In the genomic region with DNA sequence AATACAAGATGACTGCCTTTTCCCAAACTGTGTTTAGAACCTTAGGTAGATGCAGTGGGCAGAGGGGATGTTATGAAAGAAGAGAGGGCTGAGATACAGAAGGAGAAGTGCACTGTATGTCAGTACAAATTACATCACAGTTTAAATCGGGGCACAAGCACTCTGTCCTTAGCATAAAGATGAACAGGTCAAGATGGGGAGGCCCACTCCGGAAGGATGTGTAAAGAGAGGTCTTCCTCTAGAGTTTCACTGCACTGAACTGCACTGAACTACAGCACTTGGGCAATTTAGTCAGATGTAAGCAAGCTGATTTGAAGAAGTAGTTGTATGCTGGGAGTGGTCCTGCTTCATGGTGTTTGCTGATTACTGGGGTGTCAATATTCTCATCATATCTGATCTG, we compare ENCODE assay signal across 32 mouse cellular contexts. TPM values are rescaled to one million over a fixed set of nuclear protein-coding genes. Genes with fewer than 3 reads are reported as not detected.
A peak's percentile ranks its signal among the peaks of the same experiment; 100 is the strongest.
DNase-seq lines count a peak whose midpoint lies in the region; ATAC-seq and TF ChIP-seq lines count a peak whose summit lies in the region.
"Had no signal": no experiment of that assay in that cellular context is flagged by ENCODE, and none has a peak within 500 bp of the region (broad histone marks: within the 10 kb centered on the region; RNA-seq: fewer than 3 reads in every experiment).

No protein-coding gene starts in this region.

- no peaks in the 10 kb centered on the region for H3K4me1 ChIP-seq in liver, adult 2 months (ENCODE audit: control insufficient read depth, insufficient read depth, low read length)
- no peaks in the 10 kb centered on the region for H3K4me1 ChIP-seq in liver, embryonic 12.5 days
- H3K4me1 ChIP-seq: embryonic facial prominence, embryonic 15.5 days; heart, embryonic 10.5 days; heart, embryonic 13.5 days; hindbrain, embryonic 12.5 days had no signal

- no peak for TF ChIP-seq CTCF in liver, adult 2 months (IDR thresholded peaks at IDR 0.05; ENCODE audit: low read depth, low read length)

- H3K9ac ChIP-seq in liver, adult 2 months (ENCODE audit: low read depth, low read length): no peak overlapping the region
- H3K9ac ChIP-seq in liver, embryonic 12.5 days: no peak overlapping the region
- H3K9ac ChIP-seq: embryonic facial prominence, embryonic 12.5 days; embryonic facial prominence, embryonic 15.5 days; forebrain, postnatal 0 days; heart, embryonic 13.5 days; hindbrain, embryonic 12.5 days had no signal

- H3K4me2 ChIP-seq in liver, embryonic 12.5 days: no peak overlapping the region
- H3K4me2 ChIP-seq: embryonic facial prominence, embryonic 12.5 days; embryonic facial prominence, embryonic 15.5 days; heart, embryonic 13.5 days; hindbrain, embryonic 12.5 days had no signal

- ATAC-seq in liver, embryonic 12.5 days: no peak
- ATAC-seq in megakaryocyte, adult 5-6 weeks (ENCODE audit: poor library complexity, severe bottlenecking): peak; percentile 88
- ATAC-seq: forebrain, embryonic 14.5 days; forebrain, postnatal 0 days; hindbrain, embryonic 16.5 days; Patski had no signal

- DNase-seq in liver, adult 2 months (ENCODE audit: extremely low read depth, low read depth, low spot score): peak; percentile 24
- DNase-seq in lung, postnatal 25 days (ENCODE audit: low spot score): peak; percentile 5
- no peak for DNase-seq in lung, postnatal 10 days
- DNase-seq in thymus, postnatal 36 days: no peak
- no peak for DNase-seq in layer of hippocampus, adult 18-20 months (ENCODE audit: low spot score in 2 of 2)
- DNase-seq: adrenal gland, postnatal 10 days; B cell, adult 2 months; cerebellum, adult 11 months; cerebellum, adult 2 months; cerebellum, adult 9-11 months; cerebellum, postnatal 25 days; forebrain, postnatal 0 days; gastrocnemius, adult 2 months; gastrocnemius, postnatal 14 days; heart, adult 2 months; heart, postnatal 14 days had no signal

- no peaks in the 10 kb centered on the region for H3K36me3 ChIP-seq in liver, adult 2 months (ENCODE audit: control insufficient read depth, insufficient read depth, low read length)
- H3K36me3 ChIP-seq in liver, embryonic 12.5 days: no peaks in the 10 kb centered on the region
- H3K36me3 ChIP-seq: embryonic facial prominence, embryonic 12.5 days; embryonic facial prominence, embryonic 15.5 days; G1E; heart, embryonic 10.5 days; heart, embryonic 13.5 days; hindbrain, embryonic 12.5 days had no signal

- TF ChIP-seq POLR2A in liver, adult 2 months (IDR thresholded peaks at IDR 0.05; ENCODE audit: extremely low read depth, insufficient read depth, low read length): no peak

- H3K79me2 ChIP-seq in liver, adult 2 months (ENCODE audit: control insufficient read depth, insufficient read depth, low read length): no peaks in the 10 kb centered on the region

- H3K4me3 ChIP-seq in liver, adult 2 months (ENCODE audit: insufficient read depth, low read depth, low read length): no peak overlapping the region
- no peak overlapping the region for H3K4me3 ChIP-seq in liver, embryonic 12.5 days
- H3K4me3 ChIP-seq: embryonic facial prominence, embryonic 12.5 days; embryonic facial prominence, embryonic 15.5 days; gastrocnemius, adult 2 months; heart, adult 2 months; heart, embryonic 10.5 days; heart, embryonic 13.5 days; hindbrain, embryonic 12.5 days had no signal

- no peak overlapping the region for H3K27ac ChIP-seq in liver, adult 2 months (replicated peaks; ENCODE audit: insufficient read depth, low read depth, low read length)
- H3K27ac ChIP-seq in liver, embryonic 12.5 days: no peak overlapping the region
- H3K27ac ChIP-seq: embryonic facial prominence, embryonic 12.5 days; embryonic facial prominence, embryonic 15.5 days; gastrocnemius, adult 2 months; heart, adult 2 months; heart, embryonic 10.5 days; heart, embryonic 13.5 days; hindbrain, embryonic 12.5 days had no signal

- H3K27me3 ChIP-seq in liver, adult 2 months (ENCODE audit: control insufficient read depth, insufficient read depth, low read length): peaks cover 3% of the 10 kb centered on the region
- H3K27me3 ChIP-seq in liver, embryonic 12.5 days (replicated peaks): no peaks in the 10 kb centered on the region
- H3K27me3 ChIP-seq: embryonic facial prominence, embryonic 12.5 days; embryonic facial prominence, embryonic 15.5 days; heart, embryonic 13.5 days; Patski had no signal

- no peaks in the 10 kb centered on the region for H3K9me3 ChIP-seq in liver, embryonic 12.5 days (replicated peaks)
- H3K9me3 ChIP-seq: embryonic facial prominence, embryonic 12.5 days; embryonic facial prominence, embryonic 15.5 days; G1E; heart, embryonic 10.5 days; heart, embryonic 13.5 days; hindbrain, embryonic 12.5 days had no signal

- WGBS in liver, adult 2 months: 77% methylated on average over 2 of the region's 2 CpGs
- WGBS in liver, embryonic 12.5 days (ENCODE audit: insufficient replicate concordance): 43% methylated on average over 2 of the region's 2 CpGs

RNA-seq across cellular contexts. Expression of a gene that starts 2.2 kb away (rescaled TPM):
- total RNA-seq in liver, adult 2 months (2014; rRNA removed): 1.4 and 1.5 TPM in 2 replicates
- polyA plus RNA-seq in liver, adult 2 months (2012; rRNA removed): 0.52 and 1.3 TPM in 2 replicates
- polyA plus RNA-seq in liver, embryonic 12.5 days (2016; fragmentation: Nextera tagmentation; extraction: Ambion mirVana): 0.50 and 0.61 TPM in 2 replicates
- 1.7 and 2.6 TPM in 2 replicates for total RNA-seq in megakaryocyte, adult 5-6 weeks (2015)
- 0.61 and 1.7 TPM in 2 replicates for total RNA-seq in megakaryocyte, adult 5-6 weeks (2017)
- not detected for total RNA-seq in layer of hippocampus, adult 18-20 months (2021)
- total RNA-seq: CH12.LX; common myeloid progenitor, adult 5-6 weeks; forebrain, postnatal 0 days; G1E; gastrocnemius, adult 2 months; gastrocnemius, postnatal 14 days; hematopoietic stem cell, adult 5-6 weeks had no signal
- polyA plus RNA-seq: forebrain, embryonic 11.5 days; forebrain, embryonic 14.5 days; forebrain, postnatal 0 days; G1E; heart, embryonic 13.5 days; heart, embryonic 16.5 days; hindbrain, embryonic 12.5 days had no signal

RNA-seq across cellular contexts. Expression of a gene that starts 11.6 kb away (rescaled TPM):
- total RNA-seq in liver, adult 2 months (2014; rRNA removed): 3.7 and 4.1 TPM in 2 replicates
- 3.3 and 5.4 TPM in 2 replicates for polyA plus RNA-seq in liver, adult 2 months (2012; rRNA removed)
- polyA plus RNA-seq in liver, embryonic 12.5 days (2016; fragmentation: Nextera tagmentation; extraction: Ambion mirVana): 0.23 TPM in 1 of 2 replicates, not detected in the other
- 23.8 and 26.2 TPM in 2 replicates for total RNA-seq in megakaryocyte, adult 5-6 weeks (2015)
- 6.7 and 7.6 TPM in 2 replicates for total RNA-seq in megakaryocyte, adult 5-6 weeks (2017)
- 1 to 10 TPM in 1 of 2 experiments, not detected in 1; 1.8 TPM for total RNA-seq in layer of hippocampus, adult 18-20 months (2021)
- total RNA-seq: common myeloid progenitor, adult 5-6 weeks; forebrain, postnatal 0 days; hematopoietic stem cell, adult 5-6 weeks had no signal
- polyA plus RNA-seq: embryonic facial prominence, embryonic 12.5 days; embryonic facial prominence, embryonic 15.5 days; forebrain, embryonic 11.5 days; forebrain, embryonic 14.5 days; forebrain, postnatal 0 days; G1E; heart, embryonic 10.5 days; heart, embryonic 13.5 days; heart, embryonic 16.5 days; hindbrain, embryonic 12.5 days; hindbrain, embryonic 16.5 days; Patski had no signal

RNA-seq across cellular contexts. Expression of a gene that starts 22.2 kb away (rescaled TPM):
- 0.18 TPM in 1 of 2 replicates, not detected in the other for total RNA-seq in liver, adult 2 months (2014; rRNA removed)
- polyA plus RNA-seq in liver, adult 2 months (2012; rRNA removed): 0.14 TPM in 1 of 2 replicates, not detected in the other
- not detected in 2 replicates for polyA plus RNA-seq in liver, embryonic 12.5 days (2016; fragmentation: Nextera tagmentation; extraction: Ambion mirVana)
- total RNA-seq in megakaryocyte, adult 5-6 weeks (2015): 1.1 TPM in 1 of 2 replicates, not detected in the other
- not detected in 2 replicates for total RNA-seq in megakaryocyte, adult 5-6 weeks (2017)
- 1 to 10 TPM in 1 of 2 experiments, not detected in 1; 1.0 TPM for total RNA-seq in layer of hippocampus, adult 18-20 months (2021)
- total RNA-seq: CH12.LX; common myeloid progenitor, adult 5-6 weeks; forebrain, postnatal 0 days; hematopoietic stem cell, adult 5-6 weeks had no signal
- polyA plus RNA-seq: embryonic facial prominence, embryonic 12.5 days; embryonic facial prominence, embryonic 15.5 days; forebrain, embryonic 11.5 days; forebrain, embryonic 14.5 days; forebrain, postnatal 0 days; G1E; heart, embryonic 10.5 days; heart, embryonic 13.5 days; heart, embryonic 16.5 days; hindbrain, embryonic 12.5 days; hindbrain, embryonic 16.5 days; Patski had no signal

RNA-seq across cellular contexts. Expression of a gene that starts 31.4 kb away (rescaled TPM):
- total RNA-seq in liver, adult 2 months (2014; rRNA removed): 0.09 and 0.20 TPM in 2 replicates
- polyA plus RNA-seq in liver, adult 2 months (2012; rRNA removed): 0.16 and 0.20 TPM in 2 replicates
- 4.7 and 6.1 TPM in 2 replicates for polyA plus RNA-seq in liver, embryonic 12.5 days (2016; fragmentation: Nextera tagmentation; extraction: Ambion mirVana)
- total RNA-seq in megakaryocyte, adult 5-6 weeks (2015): 4.8 and 6.2 TPM in 2 replicates
- total RNA-seq in megakaryocyte, adult 5-6 weeks (2017): 8.9 and 15.0 TPM in 2 replicates
- total RNA-seq in layer of hippocampus, adult 18-20 months (2021): 1 to 10 TPM; 3.7 to 4.2 TPM

RNA-seq across cellular contexts. Expression of a gene that starts 33.0 kb away (rescaled TPM):
- total RNA-seq in liver, adult 2 months (2014; rRNA removed): not detected in 2 replicates
- not detected in 2 replicates for polyA plus RNA-seq in liver, adult 2 months (2012; rRNA removed)
- polyA plus RNA-seq in liver, embryonic 12.5 days (2016; fragmentation: Nextera tagmentation; extraction: Ambion mirVana): not detected in 2 replicates
- total RNA-seq in megakaryocyte, adult 5-6 weeks (2015): 2.2 TPM in 1 of 2 replicates, not detected in the other
- total RNA-seq in megakaryocyte, adult 5-6 weeks (2017): not detected in 2 replicates
- 1 to 10 TPM in 1 of 2 experiments, under 1 TPM in 1; 0.53 to 1.1 TPM for total RNA-seq in layer of hippocampus, adult 18-20 months (2021)
- total RNA-seq: CH12.LX; common myeloid progenitor, adult 5-6 weeks; forebrain, postnatal 0 days; G1E; heart, postnatal 14 days; hematopoietic stem cell, adult 5-6 weeks had no signal
- polyA plus RNA-seq: embryonic facial prominence, embryonic 12.5 days; embryonic facial prominence, embryonic 15.5 days; forebrain, embryonic 11.5 days; forebrain, embryonic 14.5 days; forebrain, postnatal 0 days; G1E; heart, embryonic 10.5 days; heart, embryonic 13.5 days; heart, embryonic 16.5 days; hindbrain, embryonic 12.5 days; hindbrain, embryonic 16.5 days; Patski had no signal

Comparison
In these comparisons a context has a peak if more than half of its experiments do, and no peak if none do; other contexts are left out.
1. DNase-seq: peak in liver, adult 2 months (single experiment) and lung, postnatal 25 days (single experiment); none in lung, postnatal 10 days (single experiment), thymus, postnatal 36 days (0 of 2) and layer of hippocampus, adult 18-20 months (0 of 2).